Mouse (Mus musculus) midbrain, embryonic 11.5 days (tissue): ENCODE data around the gene Car3. TPM values are rescaled to one million over a fixed set of nuclear protein-coding genes. Genes with fewer than 3 reads are reported as not detected.

ENCODE experiments used
- ATAC-seq: fragments of 200-750 bp; cut with Nextera tagmentation; 2 replicates; pipeline ENCODE4 v1.8.0; 2017; ENCODE audit warnings: moderate TSS enrichment, moderate library complexity; ENCODE audit not compliant: low FRiP score
- DNase-seq: peaks from one replicate; pipeline ENCODE4 v3.0.0; 2015; ENCODE audit warnings: low spot score; ENCODE audit errors: missing footprints
- H3K27ac ChIP-seq: fragments of 300-500 bp; sonication (generic); 2 replicates; pipeline ENCODE4 v1.5.1; 2014; ENCODE audit warnings: low read depth, low read length
- H3K27me3 ChIP-seq: fragments of 300-500 bp; sonication (generic); 2 replicates; pipeline ENCODE4 v1.6.1; 2014; ENCODE audit warnings: mild to moderate bottlenecking, low read length, moderate library complexity, mixed read lengths; ENCODE audit not compliant: control insufficient read depth, insufficient read depth
- H3K36me3 ChIP-seq: fragments of 300-500 bp; sonication (generic); 2 replicates; pipeline ENCODE4 v1.6.1; 2014; ENCODE audit warnings: mild to moderate bottlenecking, low read length, moderate library complexity, mixed read lengths; ENCODE audit not compliant: control insufficient read depth, insufficient read depth
- H3K4me1 ChIP-seq: fragments of 300-500 bp; sonication (generic); 2 replicates; pipeline ENCODE4 v1.6.1; 2014; ENCODE audit warnings: low read length; ENCODE audit not compliant: control insufficient read depth, insufficient read depth
- H3K4me2 ChIP-seq: fragments of 300-500 bp; sonication (generic); 2 replicates; pipeline ENCODE4 v1.6.1; 2014; ENCODE audit warnings: mild to moderate bottlenecking, moderate library complexity
- H3K4me3 ChIP-seq: fragments of 300-500 bp; sonication (generic); 2 replicates; pipeline ENCODE4 v1.5.1; 2014; ENCODE audit warnings: low read depth, low read length
- H3K9ac ChIP-seq: fragments of 300-500 bp; sonication (generic); 2 replicates; pipeline ENCODE4 v1.6.1; 2014; ENCODE audit warnings: low read length
- H3K9me3 ChIP-seq: fragments of 300-500 bp; sonication (generic); 2 replicates; pipeline ENCODE4 v1.6.1; 2016; ENCODE audit warnings: low read length; ENCODE audit not compliant: control insufficient read depth
- WGBS: fragments of 180-500 bp; shearing (Covaris S2); extraction: QIAGEN DNeasy Blood & Tissue Kit; methylation state at CpG from one replicate; pipeline ENCODE4 v1.1.7; 2014; 5-methylcytosine and 5-hydroxymethylcytosine counted together
- polyA plus RNA-seq: library from polyadenylated mRNA; unstranded; fragments of >200 nt; fragmentation: Nextera tagmentation; extraction: Ambion mirVana; gene quantifications from 2 replicates; pipeline ENCODE4 v1.2.1, GENCODE M21; 2014

Car3 gene
- polyA plus RNA-seq, 1 experiment from 2014 or later: 3.9 TPM

GRCm38 (mm10) chr3:14865941-14866340 is 2.6 kb downstream of the Car3 start:
- Histone ChIP-seq H3K9me3 (no peaks in the 10 kb centered on the region), H3K4me1 (peaks cover 3% of the 10 kb centered on the region; the same call in 1 of the 2 replicates), H3K36me3 (no peaks in the 10 kb centered on the region), H3K27me3 (no peaks in the 10 kb centered on the region), H3K27ac (no peak overlapping the region), H3K9ac (no peak overlapping the region), H3K4me2 (no peak overlapping the region), H3K4me3 (no peak overlapping the region)
- 57% methylated on average over 2 of the region's 2 CpGs for WGBS
- ATAC-seq (no peak), DNase-seq (peak; percentile 82)

GRCm38 (mm10) chr3:14869779-14870178 is 6.5 kb downstream of the Car3 start:
- H3K4me3 ChIP-seq: no peak overlapping the region
- H3K27ac ChIP-seq: no peak overlapping the region
- no peak overlapping the region for H3K4me2 ChIP-seq
- no peaks in the 10 kb centered on the region for H3K27me3 ChIP-seq
- peak; percentile 96 for DNase-seq
- no peaks in the 10 kb centered on the region for H3K36me3 ChIP-seq
- H3K9me3 ChIP-seq: no peaks in the 10 kb centered on the region
- 29% methylated on average over 11 of the region's 11 CpGs for WGBS
- peak; percentile 83 for ATAC-seq
- H3K4me1 ChIP-seq: no peaks in the 10 kb centered on the region
- H3K9ac ChIP-seq: no peak overlapping the region

GRCm38 (mm10) chr3:14870528-14870927 is 7.2 kb downstream of the Car3 start:
- WGBS: 76% methylated on average over 1 of the region's 1 CpGs
- Histone ChIP-seq H3K9ac (no peak overlapping the region), H3K27me3 (no peaks in the 10 kb centered on the region)

GRCm38 (mm10) chr3:14871386-14871785 is 8.1 kb downstream of the Car3 start:
- no peak overlapping the region for H3K4me2 ChIP-seq
- ATAC-seq (no peak), DNase-seq (peak; percentile 79)
- H3K36me3 ChIP-seq: no peaks in the 10 kb centered on the region
- no peaks in the 10 kb centered on the region for H3K4me1 ChIP-seq
- 54% methylated on average over 7 of the region's 7 CpGs for WGBS
- H3K27me3 ChIP-seq: no peaks in the 10 kb centered on the region
- no peaks in the 10 kb centered on the region for H3K9me3 ChIP-seq
- no peak overlapping the region for H3K27ac ChIP-seq
- no peak overlapping the region for H3K4me3 ChIP-seq
- no peak overlapping the region for H3K9ac ChIP-seq

More at GRCm38 (mm10) chr3:14870528-14870927, 7.2 kb downstream of the Car3 start:
- Histone ChIP-seq H3K9me3 (no peaks in the 10 kb centered on the region), H3K4me2 (no peak overlapping the region), H3K4me1 (no peaks in the 10 kb centered on the region), H3K27ac (no peak overlapping the region), H3K4me3 (no peak overlapping the region), H3K36me3 (no peaks in the 10 kb centered on the region)
- ATAC-seq (no peak), DNase-seq (peak; percentile 77)

- WGBS: 50% methylated on average over 8 of the region's 8 CpGs
- peak; percentile 95 for DNase-seq
- Histone ChIP-seq H3K4me3 (no peak overlapping the region), H3K36me3 (no peaks in the 10 kb centered on the region), H3K9ac (no peak overlapping the region), H3K27me3 (no peaks in the 10 kb centered on the region), H3K9me3 (no peaks in the 10 kb centered on the region), H3K4me2 (no peak overlapping the region), H3K4me1 (no peaks in the 10 kb centered on the region), H3K27ac (no peak overlapping the region)
- peak; percentile 42; the same call in 1 of the 2 replicates for ATAC-seq
These were observed 11.2 kb downstream of the Car3 start for GRCm38 (mm10) chr3:14874402-14875040.

- Histone ChIP-seq H3K4me2 (no peak overlapping the region), H3K36me3 (no peaks in the 10 kb centered on the region), H3K4me3 (no peak overlapping the region), H3K27me3 (no peaks in the 10 kb centered on the region), H3K9ac (no peak overlapping the region), H3K27ac (no peak overlapping the region), H3K4me1 (no peaks in the 10 kb centered on the region), H3K9me3 (no peaks in the 10 kb centered on the region)
- 82% methylated on average over 9 of the region's 9 CpGs for WGBS
- no peak for ATAC-seq
- peak; percentile 26 for DNase-seq
These were observed 13.1 kb downstream of the Car3 start for GRCm38 (mm10) chr3:14876325-14876918.

GRCm38 (mm10) chr3:14877251-14877909 is 14.1 kb downstream of the Car3 start:
- WGBS: 89% methylated on average over 7 of the region's 7 CpGs
- H3K36me3 ChIP-seq: no peaks in the 10 kb centered on the region
- H3K27me3 ChIP-seq: no peaks in the 10 kb centered on the region
- no peaks in the 10 kb centered on the region for H3K9me3 ChIP-seq
- DNase-seq: peak; percentile 12
- H3K27ac ChIP-seq: no peak overlapping the region
- no peak for ATAC-seq
- no peak overlapping the region for H3K4me2 ChIP-seq
- H3K4me1 ChIP-seq: no peaks in the 10 kb centered on the region
- no peak overlapping the region for H3K9ac ChIP-seq
- no peak overlapping the region for H3K4me3 ChIP-seq

- no peak overlapping the region for H3K27ac ChIP-seq
- H3K36me3 ChIP-seq: no peaks in the 10 kb centered on the region
- H3K9ac ChIP-seq: no peak overlapping the region
- no peak overlapping the region for H3K4me2 ChIP-seq
- DNase-seq (peak; percentile 49), ATAC-seq (no peak)
- no peak overlapping the region for H3K4me3 ChIP-seq
- H3K9me3 ChIP-seq: no peaks in the 10 kb centered on the region
- no peaks in the 10 kb centered on the region for H3K4me1 ChIP-seq
- no peaks in the 10 kb centered on the region for H3K27me3 ChIP-seq
- 79% methylated on average over 6 of the region's 6 CpGs for WGBS
These were observed 15.5 kb downstream of the Car3 start for GRCm38 (mm10) chr3:14878749-14879223.

- Histone ChIP-seq H3K4me2 (no peak overlapping the region), H3K27ac (no peak overlapping the region), H3K9ac (no peak overlapping the region), H3K36me3 (no peaks in the 10 kb centered on the region), H3K4me3 (no peak overlapping the region), H3K9me3 (no peaks in the 10 kb centered on the region), H3K27me3 (no peaks in the 10 kb centered on the region), H3K4me1 (no peaks in the 10 kb centered on the region)
- no peak for ATAC-seq
- 86% methylated on average over 3 of the region's 3 CpGs for WGBS
- DNase-seq: peak; percentile 12
These were observed 16.0 kb downstream of the Car3 start for GRCm38 (mm10) chr3:14879293-14879692.
